Mouse (Mus musculus) stomach, embryonic 16.5 days (tissue): ENCODE measurements around the gene Dach2. TPM values are rescaled to one million over a fixed set of nuclear protein-coding genes. Genes with fewer than 3 reads are reported as not detected.

Experiments used
- ATAC-seq: fragments of 200-750 bp; cut with Nextera tagmentation; 2 replicates; pipeline ENCODE4 v1.8.0; 2017; ENCODE audit warnings: moderate number of reproducible peaks, moderate TSS enrichment; ENCODE audit not compliant: insufficient read depth, low FRiP score
- H3K27ac ChIP-seq: fragments of 300-500 bp; sonication (generic); 2 replicates; pipeline ENCODE4 v1.5.1; 2014; ENCODE audit warnings: low read length
- H3K27me3 ChIP-seq: fragments of 300-500 bp; sonication (generic); 2 replicates; pipeline ENCODE4 v1.6.1; 2014; ENCODE audit warnings: low read length, control low read depth, mixed read lengths; ENCODE audit not compliant: control insufficient read depth, insufficient read depth
- H3K36me3 ChIP-seq: fragments of 300-500 bp; sonication (generic); 2 replicates; pipeline ENCODE4 v1.6.1; 2014; ENCODE audit warnings: low read length; ENCODE audit not compliant: control insufficient read depth, insufficient read depth
- H3K4me1 ChIP-seq: fragments of 300-500 bp; sonication (generic); 2 replicates; pipeline ENCODE4 v1.6.1; 2014; ENCODE audit warnings: low read length, control low read depth, mixed read lengths; ENCODE audit not compliant: control insufficient read depth, insufficient read depth
- H3K4me2 ChIP-seq: fragments of 300-500 bp; sonication (generic); 2 replicates; pipeline ENCODE4 v1.6.1; 2014; ENCODE audit warnings: low read depth, low read length, mixed read lengths
- H3K4me3 ChIP-seq: fragments of 300-500 bp; sonication (generic); replicated peaks from 2 replicates; pipeline ENCODE4 v1.5.1; 2014; ENCODE audit warnings: mild to moderate bottlenecking, low read length
- H3K9ac ChIP-seq: fragments of 300-500 bp; sonication (generic); 2 replicates; pipeline ENCODE4 v1.6.1; 2014; ENCODE audit warnings: low read length
- H3K9me3 ChIP-seq: fragments of 300-500 bp; sonication (generic); replicated peaks from 2 replicates; pipeline ENCODE4 v1.6.1; 2016; ENCODE audit warnings: low read length, control low read depth; ENCODE audit not compliant: control insufficient read depth
- WGBS: fragments of 180-500 bp; shearing (Covaris S2); extraction: QIAGEN DNeasy Blood & Tissue Kit; methylation state at CpG from one replicate; pipeline ENCODE4 v1.1.7; 2014; 5-methylcytosine and 5-hydroxymethylcytosine counted together
- polyA plus RNA-seq: library from polyadenylated mRNA; unstranded; fragments of >200 nt; fragmentation: Nextera tagmentation; extraction: Ambion mirVana; gene quantifications from 2 replicates; pipeline ENCODE4 v1.2.1, GENCODE M21; 2015

The Dach2 gene
- polyA plus RNA-seq, 1 experiment from 2014 or later = 2.4 TPM

DNA sequence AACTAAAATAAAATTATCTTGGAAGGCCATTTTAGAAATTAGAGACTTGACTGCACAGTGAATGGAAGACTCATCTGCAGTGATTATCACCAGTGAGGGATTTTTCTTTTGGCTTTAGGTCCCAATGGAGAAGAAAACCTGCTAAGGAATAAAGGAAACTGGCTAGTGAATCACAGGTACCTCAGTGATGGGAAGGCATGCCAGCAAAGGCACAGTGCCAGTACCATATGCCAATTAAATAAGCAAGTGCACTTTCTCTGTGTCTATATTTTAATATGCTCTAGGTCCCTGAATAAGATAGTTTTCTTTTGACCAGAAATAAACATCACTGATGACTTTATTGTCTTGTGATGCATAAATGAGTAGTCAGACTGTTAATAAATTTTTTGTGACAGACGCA lies 184.8 kb downstream of the Dach2 start:
- no peak overlapping the region for H3K4me3 ChIP-seq
- H3K4me2 ChIP-seq = no peak overlapping the region
- no peak overlapping the region for H3K27ac ChIP-seq
- H3K36me3 ChIP-seq = no peaks in the 10 kb centered on the region
- H3K9ac ChIP-seq = no peak overlapping the region
- H3K9me3 ChIP-seq = no peaks in the 10 kb centered on the region
- WGBS = 86% methylated on average over 1 of the region's 1 CpGs
- no peaks in the 10 kb centered on the region for H3K27me3 ChIP-seq
- H3K4me1 ChIP-seq = no peaks in the 10 kb centered on the region
- ATAC-seq = no peak

DNA sequence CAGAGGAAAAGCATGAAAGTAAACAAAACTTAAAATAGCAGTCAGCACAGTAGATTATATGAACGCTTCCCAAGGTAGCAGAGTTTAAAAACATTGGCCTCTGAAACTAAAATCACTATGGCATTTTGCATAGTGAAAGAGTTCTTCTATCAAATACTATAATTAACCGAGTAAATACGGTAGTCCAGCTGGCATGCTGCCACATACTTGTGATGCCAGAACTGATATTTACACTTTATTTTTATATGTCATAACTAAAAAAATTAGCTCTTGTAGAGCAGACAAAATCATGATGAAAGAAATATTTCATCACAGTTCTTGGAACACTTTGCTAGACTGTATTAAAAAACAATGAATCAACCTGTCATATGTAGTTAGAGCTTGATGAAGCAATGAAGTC lies 247.8 kb downstream of the Dach2 start:
- no peak for ATAC-seq
- 51% methylated on average over 3 of the region's 3 CpGs for WGBS

DNA sequence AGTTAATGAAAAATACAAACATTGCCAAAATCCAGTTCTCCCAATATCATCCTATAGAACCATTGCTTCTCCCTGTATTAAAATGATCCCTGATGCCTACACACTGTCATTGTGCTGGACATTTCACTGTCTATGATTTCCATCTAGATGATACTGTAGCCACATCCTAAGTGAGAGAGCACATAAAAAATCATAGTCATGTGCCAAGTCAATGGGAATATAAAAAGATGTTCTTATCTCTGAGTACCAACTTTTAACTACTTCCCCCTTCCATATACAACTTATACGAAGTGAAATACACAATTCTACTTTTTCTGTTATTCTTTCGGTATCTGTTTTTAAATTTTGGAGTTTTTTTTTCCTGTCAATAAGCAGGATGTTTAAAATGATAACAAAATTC lies 266.6 kb downstream of the Dach2 start:
- H3K4me3 ChIP-seq = no peak overlapping the region
- whole genome bisulfite sequencing = 74% methylated on average over 2 of the region's 2 CpGs
- no peaks in the 10 kb centered on the region for H3K4me1 ChIP-seq
- H3K9ac ChIP-seq = no peak overlapping the region
- no peaks in the 10 kb centered on the region for H3K36me3 ChIP-seq
- H3K27me3 ChIP-seq = no peaks in the 10 kb centered on the region
- no peak for ATAC-seq
- H3K4me2 ChIP-seq = no peak overlapping the region
- H3K9me3 ChIP-seq = no peaks in the 10 kb centered on the region
- H3K27ac ChIP-seq = no peak overlapping the region

More for the DNA sequence above, 247.8 kb downstream of the Dach2 start:
- Histone ChIP-seq H3K4me2 (no peak overlapping the region), H3K9me3 (no peaks in the 10 kb centered on the region), H3K36me3 (no peaks in the 10 kb centered on the region), H3K27ac (no peak overlapping the region), H3K4me3 (no peak overlapping the region), H3K27me3 (no peaks in the 10 kb centered on the region), H3K9ac (no peak overlapping the region), H3K4me1 (no peaks in the 10 kb centered on the region)

DNA sequence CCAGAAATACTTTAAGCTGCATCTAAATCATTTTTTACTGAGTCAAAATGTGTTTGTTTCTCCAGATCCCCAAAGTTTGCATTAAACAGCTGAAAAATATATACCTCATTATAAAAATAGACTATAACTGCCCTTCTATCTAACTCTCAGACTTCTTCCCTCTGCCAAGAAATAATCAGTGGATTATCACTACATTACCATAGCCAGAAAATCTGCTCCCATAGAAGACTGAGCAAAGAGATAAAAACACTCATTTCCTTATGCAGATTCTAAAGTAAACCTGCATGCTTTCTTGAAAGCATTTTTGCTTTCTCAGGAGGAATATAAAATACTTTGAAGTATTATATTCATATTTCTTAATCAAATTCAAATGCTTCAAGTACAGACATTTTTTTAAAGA lies 368.8 kb downstream of the Dach2 start:
- no peaks in the 10 kb centered on the region for H3K27me3 ChIP-seq
- ATAC-seq = no peak

DNA sequence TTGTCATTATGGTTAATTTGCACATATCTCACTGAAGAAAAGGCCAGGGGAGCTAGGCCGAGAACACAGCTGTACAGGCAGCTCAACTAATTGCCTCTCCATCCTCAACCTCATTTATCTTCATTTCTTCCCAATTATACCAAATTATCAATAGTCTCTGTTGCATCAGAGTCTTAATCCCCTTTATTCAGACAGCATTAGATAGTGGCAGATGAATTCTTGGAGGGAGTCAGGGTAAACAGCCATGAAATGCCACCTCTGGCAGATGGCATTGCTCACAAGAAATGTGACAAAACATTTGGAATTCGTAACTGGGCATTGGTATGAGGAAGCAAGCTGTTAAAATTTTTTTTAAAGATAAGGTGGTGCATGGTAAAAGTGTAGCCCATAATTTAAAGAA lies 389.9 kb downstream of the Dach2 start:
- Histone ChIP-seq H3K4me1 (no peaks in the 10 kb centered on the region), H3K4me2 (no peak overlapping the region), H3K9me3 (no peaks in the 10 kb centered on the region), H3K27ac (no peak overlapping the region), H3K9ac (no peak overlapping the region), H3K4me3 (no peak overlapping the region), H3K27me3 (no peaks in the 10 kb centered on the region), H3K36me3 (no peaks in the 10 kb centered on the region)
- WGBS = 60% methylated on average over 2 of the region's 2 CpGs
- ATAC-seq = no peak

More for the DNA sequence above, 368.8 kb downstream of the Dach2 start:
- Histone ChIP-seq H3K4me2 (no peak overlapping the region), H3K9ac (no peak overlapping the region), H3K36me3 (no peaks in the 10 kb centered on the region), H3K9me3 (no peaks in the 10 kb centered on the region), H3K4me1 (no peaks in the 10 kb centered on the region), H3K4me3 (no peak overlapping the region), H3K27ac (no peak overlapping the region)

DNA sequence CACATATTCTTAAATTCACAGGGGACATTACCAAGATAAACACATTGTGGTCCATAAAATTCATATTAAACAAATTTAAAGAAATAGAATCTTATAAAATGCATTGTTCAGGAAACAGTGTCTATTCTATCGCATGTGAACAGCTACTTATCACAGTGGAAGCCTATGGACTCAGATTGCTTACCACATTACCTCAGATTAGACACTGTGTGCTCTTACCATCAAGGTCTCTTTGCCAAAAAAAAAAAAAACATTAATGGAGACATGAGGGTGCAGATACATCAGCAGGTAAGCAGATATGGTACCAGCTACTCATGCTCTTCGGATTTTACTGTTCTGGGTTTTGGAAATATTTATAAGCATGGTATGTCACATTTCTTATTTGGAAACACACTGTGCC lies 415.1 kb downstream of the Dach2 start:
- Histone ChIP-seq H3K27ac (no peak overlapping the region), H3K4me1 (no peaks in the 10 kb centered on the region), H3K9me3 (no peaks in the 10 kb centered on the region), H3K27me3 (no peaks in the 10 kb centered on the region), H3K9ac (no peak overlapping the region), H3K4me2 (no peak overlapping the region), H3K36me3 (no peaks in the 10 kb centered on the region), H3K4me3 (no peak overlapping the region)
- 80% methylated on average over 2 of the region's 2 CpGs for WGBS
- ATAC-seq = no peak

DNA sequence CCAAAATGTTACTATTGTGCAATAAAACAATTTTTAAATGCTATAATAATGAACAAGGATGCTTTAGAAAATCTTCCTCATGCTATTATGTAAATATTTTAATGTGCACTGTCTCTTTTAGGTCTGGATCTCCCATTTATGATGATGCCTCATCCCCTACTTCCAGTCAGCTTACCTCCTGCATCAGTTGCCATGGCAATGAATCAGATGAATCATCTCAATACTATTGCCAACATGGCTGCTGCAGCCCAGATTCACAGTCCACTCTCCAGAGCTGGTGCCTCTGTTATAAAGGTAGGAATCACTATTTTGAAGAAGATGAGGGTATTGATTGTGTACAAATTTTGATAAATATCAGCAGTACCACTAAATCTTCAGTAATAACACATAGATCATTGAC lies 426.8 kb downstream of the Dach2 start:
- Histone ChIP-seq H3K9ac (no peak overlapping the region), H3K36me3 (no peaks in the 10 kb centered on the region), H3K4me1 (no peaks in the 10 kb centered on the region), H3K4me3 (no peak overlapping the region), H3K4me2 (no peak overlapping the region), H3K9me3 (no peaks in the 10 kb centered on the region), H3K27me3 (no peaks in the 10 kb centered on the region), H3K27ac (no peak overlapping the region)
- no peak for ATAC-seq

DNA sequence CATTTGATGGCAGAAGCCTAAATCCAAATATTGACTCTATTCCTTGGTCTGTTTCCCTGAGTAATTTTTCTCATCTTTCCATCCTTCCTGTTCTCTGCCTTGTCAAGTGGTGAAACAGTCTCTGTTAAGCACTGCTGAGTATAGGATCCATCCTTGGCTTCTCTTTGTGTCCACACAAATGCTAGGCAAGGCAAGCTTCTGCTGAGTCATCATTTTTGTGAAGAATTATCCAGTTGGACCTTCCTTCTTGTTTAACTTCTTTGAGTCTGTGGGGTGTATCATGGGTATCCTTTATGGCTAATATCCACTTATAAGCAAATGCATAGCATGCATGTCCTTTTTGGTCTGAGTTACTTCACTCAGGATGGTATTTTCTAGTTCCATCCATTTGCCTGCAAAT lies 449.8 kb downstream of the Dach2 start:
- Histone ChIP-seq H3K9me3 (no peaks in the 10 kb centered on the region), H3K4me1 (no peaks in the 10 kb centered on the region), H3K4me2 (no peak overlapping the region), H3K4me3 (no peak overlapping the region), H3K27ac (no peak overlapping the region), H3K9ac (no peak overlapping the region), H3K36me3 (no peaks in the 10 kb centered on the region), H3K27me3 (no peaks in the 10 kb centered on the region)
- no peak for ATAC-seq

DNA sequence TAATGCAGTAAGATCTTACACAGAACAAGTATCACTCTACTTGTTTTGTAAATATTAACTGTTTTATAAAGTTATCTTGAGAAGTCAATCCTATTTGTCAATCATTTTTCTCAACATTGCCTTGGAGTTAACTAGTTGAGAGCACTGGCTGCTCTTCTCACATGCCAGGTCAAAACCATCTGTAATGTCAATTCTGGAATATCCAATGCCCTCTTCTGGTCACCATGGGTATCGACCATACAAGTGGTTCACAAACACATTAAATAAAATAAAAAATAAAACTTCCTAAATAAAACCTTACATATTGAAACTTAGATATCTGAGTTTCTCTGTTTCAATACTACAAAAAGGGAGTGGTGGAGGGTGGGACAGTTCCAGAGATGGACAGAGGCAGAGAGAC lies 495.0 kb downstream of the Dach2 start:
- no peak for ATAC-seq
- H3K9ac ChIP-seq = no peak overlapping the region
- H3K4me1 ChIP-seq = no peaks in the 10 kb centered on the region
- WGBS = 43% methylated on average over 1 of the region's 1 CpGs
- H3K27ac ChIP-seq = no peak overlapping the region
- no peak overlapping the region for H3K4me2 ChIP-seq
- H3K9me3 ChIP-seq = no peaks in the 10 kb centered on the region
- no peaks in the 10 kb centered on the region for H3K36me3 ChIP-seq
- no peak overlapping the region for H3K4me3 ChIP-seq
- no peaks in the 10 kb centered on the region for H3K27me3 ChIP-seq

DNA sequence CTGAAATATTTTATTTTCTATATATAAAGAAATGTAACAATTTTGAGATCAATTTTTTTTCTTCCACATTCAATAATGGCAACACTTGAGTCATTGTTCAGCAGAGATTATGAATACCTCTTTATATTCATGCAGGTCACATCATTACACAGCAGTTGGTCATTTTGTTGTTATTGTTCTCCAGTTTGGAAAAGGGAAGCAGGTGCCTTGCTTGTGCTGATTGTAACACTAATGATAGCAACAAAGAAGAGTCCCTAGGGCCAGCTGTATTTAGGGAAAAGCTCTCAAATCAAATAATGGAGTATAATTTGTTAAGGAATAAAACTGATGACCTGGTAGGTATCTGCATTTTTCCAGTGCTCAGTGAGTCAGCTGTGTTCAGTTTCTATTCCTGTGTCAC lies 513.1 kb downstream of the Dach2 start:
- Histone ChIP-seq H3K27me3 (no peaks in the 10 kb centered on the region), H3K4me2 (no peak overlapping the region), H3K4me1 (no peaks in the 10 kb centered on the region), H3K9ac (no peak overlapping the region), H3K27ac (no peak overlapping the region), H3K9me3 (no peaks in the 10 kb centered on the region), H3K4me3 (no peak overlapping the region), H3K36me3 (no peaks in the 10 kb centered on the region)
- no peak for ATAC-seq
